Mouse (Mus musculus): ENCODE data around the gene Pdzd2. TPM values are rescaled to one million over a fixed set of nuclear protein-coding genes. Genes with fewer than 3 reads are reported as not detected.

Gene Pdzd2
- polyA plus RNA-seq, 1 experiment from 2014 or later: 14.3 TPM

DNA sequence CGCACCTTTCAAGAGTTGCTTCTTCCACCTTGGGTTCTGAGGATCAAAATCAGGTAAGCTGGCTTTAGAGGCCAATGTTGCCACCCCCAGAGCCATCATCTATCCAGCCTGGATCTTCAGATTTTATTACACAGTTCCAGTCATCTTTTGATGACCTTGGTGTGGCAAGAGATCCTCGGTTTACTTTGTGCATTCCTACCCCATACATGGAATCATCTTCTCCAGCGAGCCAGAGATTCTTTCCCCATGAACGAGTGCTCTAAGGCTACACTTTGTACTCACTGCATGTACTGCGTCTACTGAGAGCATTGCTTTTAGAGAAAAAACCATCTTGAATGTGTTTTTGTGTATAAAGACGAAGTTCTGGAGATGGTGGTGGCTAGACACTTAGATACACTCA lies 384.5 kb downstream of the Pdzd2 start:
- no peak for ATAC-seq
- 74% methylated on average over 6 of the region's 6 CpGs for WGBS
- Histone ChIP-seq H3K36me3 (peaks cover 12% of the 10 kb centered on the region), H3K9me3 (no peaks in the 10 kb centered on the region), H3K4me1 (replicated peaks) (no peaks in the 10 kb centered on the region), H3K4me3 (replicated peaks) (no peak overlapping the region), H3K27ac (no peak overlapping the region), H3K9ac (no peak overlapping the region), H3K4me2 (replicated peaks) (no peak overlapping the region), H3K27me3 (replicated peaks) (no peaks in the 10 kb centered on the region)

DNA sequence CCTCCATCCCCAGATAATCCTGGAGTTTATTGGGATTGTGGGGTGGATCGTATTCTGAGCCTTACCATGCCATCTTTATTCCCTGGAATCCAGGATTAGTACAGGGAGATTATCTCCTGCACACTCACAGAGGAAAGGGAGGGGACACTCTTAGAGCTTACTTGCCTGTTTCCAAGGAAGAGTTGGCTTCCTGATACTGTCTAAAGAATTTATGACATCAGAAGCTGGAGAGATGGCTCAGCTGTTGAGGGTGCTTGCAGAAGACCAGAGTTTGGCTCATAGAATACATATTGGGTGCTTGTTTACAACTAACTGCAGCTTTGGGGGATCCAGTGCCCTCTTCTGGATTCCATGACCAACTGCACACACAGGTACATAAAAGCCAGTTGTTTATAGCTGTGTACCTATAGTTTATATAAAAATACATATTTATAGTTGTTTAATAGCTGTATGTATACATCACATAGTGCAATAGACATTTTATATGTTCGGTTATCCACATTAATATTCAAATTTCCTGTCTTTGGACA lies 385.4 kb downstream of the Pdzd2 start:
- Histone ChIP-seq H3K9ac (no peak overlapping the region), H3K27ac (no peak overlapping the region), H3K4me1 (replicated peaks) (no peaks in the 10 kb centered on the region), H3K36me3 (peaks cover 15% of the 10 kb centered on the region), H3K4me2 (replicated peaks) (no peak overlapping the region), H3K27me3 (replicated peaks) (no peaks in the 10 kb centered on the region), H3K9me3 (no peaks in the 10 kb centered on the region), H3K4me3 (replicated peaks) (no peak overlapping the region)
- WGBS: 93% methylated on average over 2 of the region's 2 CpGs
- no peak for ATAC-seq

DNA sequence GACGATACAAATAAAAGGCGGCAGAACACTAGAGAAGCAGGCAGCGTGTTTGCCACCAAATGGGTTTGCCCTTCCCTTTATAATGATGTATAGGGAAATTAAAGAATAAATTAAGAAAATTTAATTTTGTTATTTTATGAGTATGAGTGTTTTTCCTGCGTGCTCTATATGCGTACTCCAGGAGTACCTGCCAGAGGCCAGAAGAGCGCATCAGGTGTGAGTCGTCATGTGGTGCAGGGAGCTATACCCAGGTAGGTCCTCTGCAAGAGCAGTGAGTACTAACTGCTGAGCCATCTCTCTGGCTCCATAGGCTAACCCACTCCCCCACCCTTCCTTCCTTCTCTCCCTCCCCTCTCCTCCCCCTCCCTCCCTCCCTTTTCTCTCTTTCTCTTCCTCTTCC lies 388.3 kb downstream of the Pdzd2 start:
- no peak for ATAC-seq
- Histone ChIP-seq H3K9me3 (no peaks in the 10 kb centered on the region), H3K36me3 (peaks cover 17% of the 10 kb centered on the region), H3K9ac (no peak overlapping the region), H3K27me3 (replicated peaks) (no peaks in the 10 kb centered on the region), H3K4me1 (replicated peaks) (no peaks in the 10 kb centered on the region), H3K27ac (no peak overlapping the region), H3K4me2 (replicated peaks) (no peak overlapping the region), H3K4me3 (replicated peaks) (no peak overlapping the region)
- WGBS: 97% methylated on average over 7 of the region's 7 CpGs

DNA sequence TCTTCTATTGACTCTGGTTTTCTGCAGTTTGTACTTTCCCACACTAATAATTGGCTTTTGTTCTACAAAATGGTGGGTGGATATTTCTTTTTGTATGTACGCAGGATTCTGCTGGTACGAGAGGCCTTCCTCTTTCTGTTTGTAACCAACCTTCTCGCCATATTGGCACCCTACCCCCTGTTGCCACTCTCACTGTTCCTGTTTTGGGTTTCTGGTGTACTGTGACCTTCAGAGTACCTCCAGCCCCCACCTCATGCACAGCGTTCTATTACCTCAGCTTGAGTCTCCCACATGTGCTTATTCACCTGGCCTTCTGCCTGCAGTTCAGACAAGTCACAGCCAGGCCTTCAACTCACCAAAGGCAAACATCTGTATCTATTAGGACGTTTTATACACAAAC lies 389.9 kb downstream of the Pdzd2 start:
- peaks cover 22% of the 10 kb centered on the region for H3K36me3 ChIP-seq
- no peak overlapping the region for H3K9ac ChIP-seq
- 86% methylated on average over 5 of the region's 5 CpGs for WGBS

DNA sequence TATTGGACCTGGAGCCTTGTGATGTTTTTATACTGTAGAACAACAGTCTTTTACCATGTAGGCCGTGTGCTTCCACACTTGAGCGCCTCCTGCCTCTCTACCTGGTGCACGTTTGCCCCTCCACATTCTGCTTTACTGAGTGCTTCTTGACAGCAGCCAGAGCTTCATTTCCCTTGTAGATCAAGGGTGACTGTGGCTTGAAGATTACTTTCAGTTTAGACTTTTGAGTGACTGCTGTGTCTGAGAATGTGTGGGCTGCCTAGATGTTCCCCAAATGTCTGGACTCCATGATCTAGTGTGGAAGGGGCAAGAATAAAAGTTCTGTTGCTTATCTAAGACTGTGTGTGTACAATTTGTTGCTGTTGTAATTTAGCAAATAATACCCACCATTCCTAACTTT lies 390.8 kb downstream of the Pdzd2 start:
- no peak overlapping the region for H3K9ac ChIP-seq
- peaks cover 18% of the 10 kb centered on the region for H3K36me3 ChIP-seq
- no peaks in the 10 kb centered on the region for H3K4me1 ChIP-seq (replicated peaks)
- no peaks in the 10 kb centered on the region for H3K27me3 ChIP-seq (replicated peaks)
- H3K27ac ChIP-seq: no peak overlapping the region
- no peak for ATAC-seq
- 89% methylated on average over 3 of the region's 3 CpGs for WGBS
- no peak overlapping the region for H3K4me2 ChIP-seq (replicated peaks)
- H3K4me3 ChIP-seq (replicated peaks): no peak overlapping the region
- no peaks in the 10 kb centered on the region for H3K9me3 ChIP-seq

More for the DNA sequence above, 389.9 kb downstream of the Pdzd2 start:
- no peak overlapping the region for H3K27ac ChIP-seq
- ATAC-seq: no peak
- no peak overlapping the region for H3K4me2 ChIP-seq (replicated peaks)
- H3K4me1 ChIP-seq (replicated peaks): no peaks in the 10 kb centered on the region
- no peaks in the 10 kb centered on the region for H3K27me3 ChIP-seq (replicated peaks)
- H3K4me3 ChIP-seq (replicated peaks): no peak overlapping the region
- no peaks in the 10 kb centered on the region for H3K9me3 ChIP-seq

DNA sequence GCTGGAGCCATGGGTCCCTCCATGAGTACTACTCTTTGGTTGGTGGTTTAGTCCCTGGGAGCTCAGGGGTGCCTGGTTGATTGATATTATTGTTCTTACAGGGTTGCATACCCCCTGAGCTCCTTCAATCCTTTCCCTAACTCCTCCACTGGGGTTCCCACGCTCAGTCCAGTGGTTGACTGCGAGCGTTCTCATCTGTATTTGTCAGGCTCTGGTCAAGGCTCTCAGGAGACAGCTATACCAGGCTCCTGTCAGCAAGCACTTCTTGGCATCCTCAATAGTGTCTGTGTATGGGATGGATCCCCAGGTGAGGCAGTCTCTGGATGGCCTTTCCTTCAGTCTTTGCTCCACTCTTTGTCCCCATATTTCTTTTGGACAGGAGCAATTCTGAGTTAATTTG lies 392.8 kb downstream of the Pdzd2 start:
- Histone ChIP-seq H3K9ac (no peak overlapping the region), H3K4me1 (replicated peaks) (no peaks in the 10 kb centered on the region), H3K27me3 (replicated peaks) (no peaks in the 10 kb centered on the region), H3K4me3 (replicated peaks) (no peak overlapping the region), H3K4me2 (replicated peaks) (no peak overlapping the region), H3K9me3 (no peaks in the 10 kb centered on the region), H3K27ac (no peak overlapping the region), H3K36me3 (peaks cover 12% of the 10 kb centered on the region; the same call in 1 of the 2 replicates)
- WGBS: 94% methylated on average over 3 of the region's 3 CpGs
- ATAC-seq: no peak

DNA sequence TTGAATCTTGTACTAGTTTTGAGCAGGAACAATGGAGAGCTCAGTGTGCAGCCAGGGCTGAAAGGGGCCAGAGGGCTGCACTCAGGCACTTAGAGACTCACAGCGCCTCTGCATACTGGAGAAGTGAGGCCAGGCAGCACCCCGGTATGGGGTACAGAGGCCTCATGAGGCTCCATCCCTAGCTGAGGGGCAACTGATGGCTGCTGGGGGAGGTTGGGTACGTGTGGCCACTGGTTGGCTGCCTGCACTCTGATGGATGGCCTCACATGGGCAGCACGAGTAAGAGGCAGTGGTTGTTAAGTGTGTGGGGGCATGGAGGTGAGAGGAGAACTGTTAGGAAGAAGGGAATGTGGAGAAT lies 398.3 kb downstream of the Pdzd2 start:
- H3K4me3 ChIP-seq (replicated peaks): no peak overlapping the region
- no peaks in the 10 kb centered on the region for H3K9me3 ChIP-seq
- H3K27ac ChIP-seq: no peak overlapping the region
- 49% methylated on average over 4 of the region's 4 CpGs for WGBS
- H3K4me2 ChIP-seq (replicated peaks): no peak overlapping the region
- H3K4me1 ChIP-seq (replicated peaks): peaks cover 3% of the 10 kb centered on the region
- peak; percentile 45; the same call in 1 of the 2 replicates for ATAC-seq
- no peak overlapping the region for H3K9ac ChIP-seq
- 0 out of 2 replicates have a peak, but pooled peaks cover 4% of the 10 kb centered on the region for H3K36me3 ChIP-seq
- no peaks in the 10 kb centered on the region for H3K27me3 ChIP-seq (replicated peaks)

DNA sequence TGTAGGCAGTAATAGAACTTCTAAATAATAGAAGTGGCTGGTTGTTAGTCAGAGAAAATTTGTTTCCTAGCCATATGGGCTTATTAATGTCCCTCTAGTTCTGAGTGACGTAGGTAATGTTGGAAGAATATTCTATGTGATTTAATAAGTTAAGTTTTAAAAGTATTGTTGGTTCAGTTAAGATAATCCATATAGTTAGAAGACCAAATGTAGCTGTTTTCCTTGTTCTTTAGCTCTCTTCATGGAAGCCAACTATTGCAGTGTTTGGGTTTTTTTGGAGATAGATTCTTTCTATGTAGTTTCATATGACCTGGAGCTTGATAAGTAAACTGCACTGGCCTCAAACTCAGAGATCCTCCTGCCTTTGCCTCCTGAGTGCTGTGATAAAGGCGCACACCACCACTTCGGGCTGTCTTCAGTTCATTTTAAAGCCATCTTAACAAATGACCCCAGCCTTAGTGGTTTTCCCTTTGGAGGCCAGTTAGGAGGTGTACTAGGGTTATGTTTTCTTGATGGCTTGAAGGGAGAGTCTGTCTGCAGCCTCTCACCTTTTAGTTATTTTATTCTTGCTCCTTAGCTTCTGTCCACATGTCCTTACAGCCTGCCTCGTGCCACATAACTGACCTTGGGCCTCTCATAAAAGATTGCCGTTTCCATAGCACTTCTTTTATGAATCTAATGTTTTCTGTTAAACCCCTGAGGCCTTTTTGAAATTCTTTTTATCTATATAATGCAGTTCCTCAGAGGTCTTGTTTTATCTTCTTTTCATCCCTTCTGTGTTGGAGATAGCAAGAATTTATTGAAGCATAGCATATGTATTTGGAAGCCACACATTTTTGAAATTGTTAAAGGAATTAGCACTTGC lies 399.0 kb downstream of the Pdzd2 start:
- Histone ChIP-seq H3K9ac (no peak overlapping the region), H3K27me3 (replicated peaks) (no peaks in the 10 kb centered on the region), H3K4me3 (replicated peaks) (no peak overlapping the region), H3K4me2 (replicated peaks) (no peak overlapping the region), H3K27ac (no peak overlapping the region), H3K9me3 (no peaks in the 10 kb centered on the region), H3K36me3 (no peaks in the 10 kb centered on the region), H3K4me1 (replicated peaks) (peaks cover 3% of the 10 kb centered on the region)
- ATAC-seq: 0 out of 2 replicates have a peak, but pooled peaks have one; percentile 23
- 68% methylated on average over 5 of the region's 5 CpGs for WGBS

DNA sequence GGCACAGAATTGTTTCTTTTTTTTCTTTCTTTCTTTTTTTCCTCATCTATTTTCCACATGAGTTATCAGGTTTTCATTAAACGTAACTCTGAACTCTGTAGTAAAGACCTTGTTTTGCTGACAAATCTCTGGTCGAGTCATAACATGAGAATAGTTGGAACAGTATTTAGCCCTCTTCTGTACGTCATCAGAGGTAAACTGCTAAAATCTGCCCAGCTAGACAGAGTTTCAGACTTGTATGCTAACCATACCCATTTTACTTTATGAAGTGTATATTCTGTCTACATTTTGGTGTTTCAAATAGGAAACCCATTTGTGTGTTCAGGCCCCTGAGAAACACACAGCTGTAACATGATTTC lies 402.0 kb downstream of the Pdzd2 start:
- Histone ChIP-seq H3K36me3 (no peaks in the 10 kb centered on the region), H3K27ac (no peak overlapping the region), H3K4me3 (replicated peaks) (no peak overlapping the region), H3K27me3 (replicated peaks) (no peaks in the 10 kb centered on the region), H3K4me1 (replicated peaks) (peaks cover 3% of the 10 kb centered on the region), H3K9me3 (no peaks in the 10 kb centered on the region), H3K4me2 (replicated peaks) (no peak overlapping the region), H3K9ac (no peak overlapping the region)
- ATAC-seq: no peak
- 69% methylated on average over 3 of the region's 3 CpGs for WGBS

DNA sequence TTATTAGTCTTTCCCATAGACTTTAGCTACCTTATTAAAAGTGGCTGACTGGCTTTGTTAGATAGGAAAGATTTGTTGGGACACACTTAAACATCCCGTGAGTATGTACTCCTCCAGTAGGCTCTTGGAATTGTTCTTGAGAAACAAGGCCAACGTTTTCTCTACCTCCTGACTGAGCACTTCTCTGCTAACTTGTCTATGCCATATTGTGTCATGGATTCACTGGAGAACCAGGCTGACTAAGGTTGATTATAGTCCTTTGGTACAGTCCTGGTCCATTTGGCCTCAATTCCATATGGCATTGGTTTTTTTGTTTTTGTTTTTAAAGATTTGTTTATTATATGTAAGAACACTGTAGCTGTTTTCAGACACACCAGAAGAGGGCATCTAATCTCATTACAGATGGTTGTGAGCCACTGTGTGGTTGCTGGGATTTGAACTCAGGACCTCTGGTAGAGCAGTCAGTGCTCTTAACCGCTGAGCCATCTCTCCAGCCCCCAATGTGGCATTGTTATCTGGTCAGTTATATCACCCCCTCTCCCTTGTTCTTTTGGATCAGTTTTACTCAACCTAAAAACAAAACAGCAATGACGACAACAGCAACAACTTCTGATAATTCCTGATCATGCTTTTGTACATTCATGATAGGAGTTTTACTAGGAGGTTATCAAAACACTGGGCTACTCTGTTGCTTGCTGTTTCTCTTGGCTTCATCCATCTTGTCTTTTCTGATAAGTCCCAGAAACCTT lies 402.5 kb downstream of the Pdzd2 start:
- Histone ChIP-seq H3K27ac (no peak overlapping the region), H3K36me3 (no peaks in the 10 kb centered on the region), H3K9ac (no peak overlapping the region), H3K4me1 (replicated peaks) (peaks cover 3% of the 10 kb centered on the region), H3K4me3 (replicated peaks) (no peak overlapping the region), H3K27me3 (replicated peaks) (no peaks in the 10 kb centered on the region), H3K4me2 (replicated peaks) (no peak overlapping the region), H3K9me3 (no peaks in the 10 kb centered on the region)
- ATAC-seq: no peak
- WGBS: 85% methylated on average over 4 of the region's 4 CpGs

DNA sequence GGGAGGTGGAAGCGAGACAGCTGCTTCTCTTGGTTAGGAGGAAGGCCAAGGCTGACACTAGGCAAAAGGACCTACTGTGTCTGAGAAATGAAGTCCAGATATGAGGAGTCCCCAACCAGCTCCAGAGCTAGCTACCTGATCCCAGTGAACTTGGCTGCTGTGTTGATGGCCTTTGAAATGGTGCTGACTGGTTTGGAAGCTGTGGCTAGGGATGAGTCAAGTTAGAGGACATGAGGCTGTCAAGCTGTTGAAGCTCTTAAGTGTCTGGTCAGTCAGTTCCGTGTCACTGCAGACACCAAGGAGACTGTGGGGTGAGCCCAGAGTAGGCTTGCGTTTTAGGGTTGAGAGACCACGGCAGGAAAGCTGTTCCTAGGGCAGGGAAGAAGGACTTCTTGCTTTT lies 405.3 kb downstream of the Pdzd2 start:
- Histone ChIP-seq H3K27me3 (replicated peaks) (no peaks in the 10 kb centered on the region), H3K36me3 (no peaks in the 10 kb centered on the region), H3K4me2 (replicated peaks) (no peak overlapping the region), H3K9ac (no peak overlapping the region), H3K4me1 (replicated peaks) (peaks cover 8% of the 10 kb centered on the region; the same call in 1 of the 2 replicates), H3K9me3 (no peaks in the 10 kb centered on the region), H3K27ac (no peak overlapping the region), H3K4me3 (replicated peaks) (no peak overlapping the region)
- no peak for ATAC-seq
- 83% methylated on average over 4 of the region's 4 CpGs for WGBS

DNA sequence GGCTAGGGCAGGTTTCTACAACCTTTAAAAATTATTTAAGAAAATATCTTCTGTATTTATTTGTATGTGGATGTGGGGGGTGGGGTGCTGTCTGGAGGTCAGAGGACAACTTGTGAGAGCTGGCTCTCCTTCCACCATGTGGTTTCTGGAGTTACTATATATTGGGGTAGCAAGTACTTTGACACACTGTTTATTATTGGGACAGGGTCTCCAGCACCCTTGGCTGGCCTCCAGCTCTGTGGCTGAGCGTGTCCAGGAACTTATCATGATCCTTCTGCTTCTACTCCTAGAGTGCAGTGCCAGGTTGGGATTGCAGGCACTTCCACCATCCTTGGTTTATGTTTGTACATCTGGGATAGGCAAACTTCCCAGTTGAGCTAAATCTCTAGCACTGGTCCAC lies 408.4 kb downstream of the Pdzd2 start:
- H3K4me1 ChIP-seq (replicated peaks): peaks cover 8% of the 10 kb centered on the region; the same call in 1 of the 2 replicates
- H3K4me2 ChIP-seq (replicated peaks): no peak overlapping the region
- H3K9me3 ChIP-seq: no peaks in the 10 kb centered on the region
- no peaks in the 10 kb centered on the region for H3K36me3 ChIP-seq
- no peak overlapping the region for H3K27ac ChIP-seq
- no peak overlapping the region for H3K4me3 ChIP-seq (replicated peaks)
- no peaks in the 10 kb centered on the region for H3K27me3 ChIP-seq (replicated peaks)
- WGBS: 27% methylated on average over 1 of the region's 1 CpGs
- peak; percentile 29; the same call in 1 of the 2 replicates for ATAC-seq
- H3K9ac ChIP-seq: no peak overlapping the region
